Mouse (Mus musculus) heart, postnatal 0 days (tissue): Measurements from ENCODE around the gene Gm5622.

Source experiments
- CTCF ChIP-seq: IDR thresholded peaks from 2 replicates; pipeline ENCODE4 v1.5.1; 2016; ENCODE audit warnings: antibody characterized with exemption, control low read depth, low read depth
- EP300 ChIP-seq: IDR thresholded peaks from 2 replicates; pipeline ENCODE4 v1.6.1; 2016; ENCODE audit warnings: antibody characterized with exemption, low read depth

DNA sequence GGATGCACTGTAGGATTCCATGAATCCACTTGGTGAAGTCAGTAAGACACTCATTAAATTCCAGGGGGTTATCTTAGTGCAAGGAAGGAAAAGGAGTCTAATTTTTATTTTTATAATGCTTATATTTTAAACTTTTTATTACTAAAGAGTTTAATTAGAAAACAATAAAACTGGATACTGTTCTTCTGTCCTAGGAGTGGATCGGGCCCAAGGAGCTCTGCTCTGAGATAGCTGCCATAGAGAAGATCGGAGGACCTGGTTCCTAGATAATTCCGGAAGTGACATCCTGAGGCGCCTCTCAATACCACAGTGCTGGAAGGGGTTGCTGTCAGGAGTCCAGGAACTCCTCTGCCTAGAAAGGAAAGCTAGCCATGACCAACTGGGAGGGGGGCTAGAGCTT, at the start of gene Gm5622:
- TF ChIP-seq CTCF (no peak), EP300 (no peak)
